Mouse (Mus musculus) midbrain, embryonic 12.5 days (tissue): ENCODE data around the gene Rbm24. TPM values are rescaled to one million over a fixed set of nuclear protein-coding genes. Genes with fewer than 3 reads are reported as not detected.

ENCODE experiments used
- ATAC-seq: fragments of 200-750 bp; cut with Nextera tagmentation; 2 replicates; pipeline ENCODE4 v1.8.0; 2017; ENCODE audit warnings: low read depth, moderate TSS enrichment, moderate library complexity; ENCODE audit not compliant: low FRiP score
- H3K27ac ChIP-seq: fragments of 300-500 bp; sonication (generic); replicated peaks from 2 replicates; pipeline ENCODE4 v1.5.1; 2016; ENCODE audit warnings: mild to moderate bottlenecking
- H3K27me3 ChIP-seq: fragments of 300-500 bp; sonication (generic); 2 replicates; pipeline ENCODE4 v1.6.1; 2016; ENCODE audit warnings: mild to moderate bottlenecking
- H3K36me3 ChIP-seq: fragments of 300-500 bp; sonication (generic); 2 replicates; pipeline ENCODE4 v1.6.1; 2016
- H3K4me1 ChIP-seq: fragments of 300-500 bp; sonication (generic); 2 replicates; pipeline ENCODE4 v1.6.1; 2016
- H3K4me2 ChIP-seq: fragments of 300-500 bp; sonication (generic); replicated peaks from 2 replicates; pipeline ENCODE4 v1.6.1; 2016; ENCODE audit warnings: mild to moderate bottlenecking, moderate library complexity
- H3K4me3 ChIP-seq: fragments of 300-500 bp; sonication (generic); 2 replicates; pipeline ENCODE4 v1.5.1; 2016; ENCODE audit warnings: mild to moderate bottlenecking
- H3K9ac ChIP-seq: fragments of 300-500 bp; sonication (generic); replicated peaks from 2 replicates; pipeline ENCODE4 v1.6.1; 2016; ENCODE audit warnings: mild to moderate bottlenecking, moderate library complexity
- H3K9me3 ChIP-seq: fragments of 300-500 bp; sonication (generic); 2 replicates; pipeline ENCODE4 v1.6.1; 2016; ENCODE audit warnings: mild to moderate bottlenecking
- WGBS: fragments of 180-500 bp; shearing (Covaris S2); methylation state at CpG from one replicate; pipeline ENCODE4 v1.1.7; 2016; 5-methylcytosine and 5-hydroxymethylcytosine counted together
- polyA plus RNA-seq: library from polyadenylated mRNA; unstranded; fragments of >200 nt; fragmentation: Nextera tagmentation; extraction: Ambion mirVana; gene quantifications from 2 replicates; pipeline ENCODE4 v1.2.1, GENCODE M21; 2016

Rbm24 gene
- polyA plus RNA-seq, 1 experiment from 2014 or later, result 2.9 TPM

- ATAC-seq, result no peak
- WGBS, result 56% methylated on average over 7 of the region's 7 CpGs
Observed at GRCm38 (mm10) chr13:46444021-46444420, 25.8 kb downstream of the Rbm24 start.

GRCm38 (mm10) chr13:46446062-46446461 lies 27.8 kb downstream of the Rbm24 start:
- Histone ChIP-seq H3K4me2 (no peak overlapping the region), H3K4me3 (no peak overlapping the region), H3K27ac (no peak overlapping the region), H3K4me1 (0 out of 2 replicates have a peak, but pooled peaks cover 2% of the 10 kb centered on the region), H3K9ac (no peak overlapping the region), H3K36me3 (no peaks in the 10 kb centered on the region), H3K9me3 (peaks cover 5% of the 10 kb centered on the region; the same call in 1 of the 2 replicates), H3K27me3 (no peaks in the 10 kb centered on the region)
- ATAC-seq, result no peak
- 91% methylated on average over 6 of the region's 6 CpGs for WGBS

More at GRCm38 (mm10) chr13:46444021-46444420, 25.8 kb downstream of the Rbm24 start:
- Histone ChIP-seq H3K4me2 (no peak overlapping the region), H3K36me3 (no peaks in the 10 kb centered on the region), H3K27me3 (no peaks in the 10 kb centered on the region), H3K27ac (no peak overlapping the region), H3K4me3 (no peak overlapping the region), H3K4me1 (0 out of 2 replicates have a peak, but pooled peaks cover 2% of the 10 kb centered on the region), H3K9ac (no peak overlapping the region), H3K9me3 (peaks cover 5% of the 10 kb centered on the region; the same call in 1 of the 2 replicates)

- Histone ChIP-seq H3K27me3 (no peaks in the 10 kb centered on the region), H3K9me3 (no peaks in the 10 kb centered on the region), H3K4me2 (no peak overlapping the region), H3K36me3 (no peaks in the 10 kb centered on the region), H3K27ac (no peak overlapping the region), H3K4me3 (no peak overlapping the region), H3K9ac (no peak overlapping the region), H3K4me1 (0 out of 2 replicates have a peak, but pooled peaks cover 2% of the 10 kb centered on the region)
- no peak for ATAC-seq
- WGBS, result 94% methylated on average over 2 of the region's 2 CpGs
Observed at GRCm38 (mm10) chr13:46448276-46448675, 30.0 kb downstream of the Rbm24 start.

GRCm38 (mm10) chr13:46449955-46450354 lies 31.7 kb downstream of the Rbm24 start:
- no peak for ATAC-seq
- no peak overlapping the region for H3K27ac ChIP-seq
- H3K4me3 ChIP-seq, result no peak overlapping the region
- no peak overlapping the region for H3K4me2 ChIP-seq
- no peaks in the 10 kb centered on the region for H3K4me1 ChIP-seq
- no peaks in the 10 kb centered on the region for H3K36me3 ChIP-seq
- no peaks in the 10 kb centered on the region for H3K27me3 ChIP-seq
- no peaks in the 10 kb centered on the region for H3K9me3 ChIP-seq
- WGBS, result 55% methylated on average over 4 of the region's 4 CpGs
- H3K9ac ChIP-seq, result no peak overlapping the region

GRCm38 (mm10) chr13:46450623-46451022 lies 32.4 kb downstream of the Rbm24 start:
- Histone ChIP-seq H3K4me1 (no peaks in the 10 kb centered on the region), H3K27me3 (no peaks in the 10 kb centered on the region), H3K4me3 (no peak overlapping the region), H3K9me3 (no peaks in the 10 kb centered on the region), H3K9ac (no peak overlapping the region), H3K36me3 (no peaks in the 10 kb centered on the region), H3K4me2 (no peak overlapping the region), H3K27ac (no peak overlapping the region)
- WGBS, result 89% methylated on average over 7 of the region's 7 CpGs
- ATAC-seq, result no peak

- no peak for ATAC-seq
- Histone ChIP-seq H3K9me3 (no peaks in the 10 kb centered on the region), H3K4me2 (no peak overlapping the region), H3K36me3 (no peaks in the 10 kb centered on the region), H3K27me3 (no peaks in the 10 kb centered on the region), H3K9ac (no peak overlapping the region), H3K27ac (no peak overlapping the region), H3K4me3 (no peak overlapping the region), H3K4me1 (no peaks in the 10 kb centered on the region)
- WGBS, result 68% methylated on average over 3 of the region's 3 CpGs
Observed at GRCm38 (mm10) chr13:46451548-46451947, 33.3 kb downstream of the Rbm24 start.

- Histone ChIP-seq H3K27me3 (no peaks in the 10 kb centered on the region), H3K9ac (no peak overlapping the region), H3K4me2 (no peak overlapping the region), H3K4me3 (no peak overlapping the region), H3K36me3 (no peaks in the 10 kb centered on the region), H3K4me1 (no peaks in the 10 kb centered on the region), H3K27ac (no peak overlapping the region), H3K9me3 (no peaks in the 10 kb centered on the region)
- WGBS, result 83% methylated on average over 10 of the region's 10 CpGs
- no peak for ATAC-seq
Observed at GRCm38 (mm10) chr13:46459546-46459945, 41.3 kb downstream of the Rbm24 start.

GRCm38 (mm10) chr13:46462280-46462679 lies 44.0 kb downstream of the Rbm24 start:
- no peaks in the 10 kb centered on the region for H3K4me1 ChIP-seq
- H3K36me3 ChIP-seq, result no peaks in the 10 kb centered on the region
- H3K4me2 ChIP-seq, result no peak overlapping the region
- H3K27ac ChIP-seq, result no peak overlapping the region
- no peaks in the 10 kb centered on the region for H3K9me3 ChIP-seq
- no peak overlapping the region for H3K4me3 ChIP-seq
- WGBS, result 90% methylated on average over 4 of the region's 4 CpGs
- H3K9ac ChIP-seq, result no peak overlapping the region
- no peaks in the 10 kb centered on the region for H3K27me3 ChIP-seq
- ATAC-seq, result no peak

- Histone ChIP-seq H3K4me3 (no peak overlapping the region), H3K27me3 (no peaks in the 10 kb centered on the region), H3K27ac (no peak overlapping the region), H3K9me3 (no peaks in the 10 kb centered on the region), H3K36me3 (no peaks in the 10 kb centered on the region), H3K9ac (no peak overlapping the region), H3K4me1 (no peaks in the 10 kb centered on the region), H3K4me2 (no peak overlapping the region)
- ATAC-seq, result no peak
- WGBS, result 80% methylated on average over 3 of the region's 3 CpGs
Observed at GRCm38 (mm10) chr13:46463764-46464163, 45.5 kb downstream of the Rbm24 start.

- no peaks in the 10 kb centered on the region for H3K9me3 ChIP-seq
- H3K4me3 ChIP-seq, result no peak overlapping the region
- no peak overlapping the region for H3K4me2 ChIP-seq
- no peak for ATAC-seq
- H3K4me1 ChIP-seq, result no peaks in the 10 kb centered on the region
- H3K27ac ChIP-seq, result no peak overlapping the region
- H3K9ac ChIP-seq, result no peak overlapping the region
- no peaks in the 10 kb centered on the region for H3K36me3 ChIP-seq
- WGBS, result 68% methylated on average over 8 of the region's 8 CpGs
- H3K27me3 ChIP-seq, result no peaks in the 10 kb centered on the region
Observed at GRCm38 (mm10) chr13:46468251-46468650, 50.0 kb downstream of the Rbm24 start.

- H3K4me1 ChIP-seq, result no peaks in the 10 kb centered on the region
- H3K36me3 ChIP-seq, result no peaks in the 10 kb centered on the region
- H3K27ac ChIP-seq, result no peak overlapping the region
- no peak for ATAC-seq
- H3K27me3 ChIP-seq, result no peaks in the 10 kb centered on the region
- no peak overlapping the region for H3K9ac ChIP-seq
- whole genome bisulfite sequencing, result 85% methylated on average over 2 of the region's 2 CpGs
- no peak overlapping the region for H3K4me2 ChIP-seq
- H3K4me3 ChIP-seq, result no peak overlapping the region
- no peaks in the 10 kb centered on the region for H3K9me3 ChIP-seq
Observed at GRCm38 (mm10) chr13:46469536-46469935, 51.3 kb downstream of the Rbm24 start.
